Mouse (Mus musculus) MEL (cell line): ENCODE data around the gene Med13l.

Experiments used
- CHD1 ChIP-seq: IDR thresholded peaks from 2 replicates; pipeline ENCODE4 v1.6.1; 2012; ENCODE audit warnings: low read depth, mild to moderate bottlenecking, inconsistent platforms, low read length, improper control_type of control experiment
- CTCF ChIP-seq, 3 experiments: IDR thresholded peaks in 2 of 3; conservative IDR thresholded peaks in 1 of 3; 2 replicates each; pipeline ENCODE4 v1.5.1; 2011 to 2012; ENCODE audit warnings: low read length in 3 of 3, low read depth in 2 of 3, mild to moderate bottlenecking in 2 of 3, improper control_type of control experiment in 1 of 3, inconsistent platforms in 1 of 3, mixed read lengths in 1 of 3, moderate library complexity in 1 of 3; ENCODE audit not compliant: control insufficient read depth in 1 of 3, insufficient read depth in 1 of 3, poor library complexity in 1 of 3, severe bottlenecking in 1 of 3
- EP300 ChIP-seq, 2 experiments: IDR thresholded peaks; 2 replicates each; pipeline ENCODE4 v1.6.1; 2011; ENCODE audit warnings: improper control_type of control experiment in 2 of 2, low read length in 2 of 2, low read depth in 1 of 2, mild to moderate bottlenecking in 1 of 2
- HCFC1 ChIP-seq: IDR thresholded peaks from 2 replicates; pipeline ENCODE4 v1.6.1; 2012; ENCODE audit warnings: low read depth, mild to moderate bottlenecking, inconsistent platforms, low read length, improper control_type of control experiment, moderate library complexity
- MAX ChIP-seq: IDR thresholded peaks from 2 replicates; pipeline ENCODE4 v1.6.1; 2011; ENCODE audit warnings: low read length, improper control_type of control experiment
- POLR2A ChIP-seq, 2 experiments: IDR thresholded peaks; 2 replicates each; pipeline ENCODE4 v1.6.1; 2011 to 2012; ENCODE audit warnings: low read length in 2 of 2, mild to moderate bottlenecking in 2 of 2, control low read depth in 1 of 2, improper control_type of control experiment in 1 of 2, low read depth in 1 of 2, moderate library complexity in 1 of 2; ENCODE audit not compliant: control insufficient read depth in 1 of 2, insufficient read depth in 1 of 2, poor library complexity in 1 of 2
- RAD21 ChIP-seq: IDR thresholded peaks from 2 replicates; pipeline ENCODE4 v1.6.1; 2011; ENCODE audit warnings: mild to moderate bottlenecking, low read depth, low read length, improper control_type of control experiment
- TCF12 ChIP-seq: IDR thresholded peaks from 2 replicates; pipeline ENCODE4 v1.6.1; 2014; ENCODE audit warnings: low read depth, mild to moderate bottlenecking, inconsistent platforms, low read length, improper control_type of control experiment, moderate library complexity
- UBTF ChIP-seq: IDR thresholded peaks from 2 replicates; pipeline ENCODE4 v1.6.1; 2012; ENCODE audit warnings: low read depth, mild to moderate bottlenecking, inconsistent platforms, low read length, improper control_type of control experiment, moderate library complexity, borderline replicate concordance; ENCODE audit not compliant: insufficient read depth
- ZNF384 ChIP-seq: IDR thresholded peaks from 2 replicates; pipeline ENCODE4 v1.6.1; 2012; ENCODE audit warnings: low read depth, mild to moderate bottlenecking, inconsistent platforms, low read length, improper control_type of control experiment

DNA sequence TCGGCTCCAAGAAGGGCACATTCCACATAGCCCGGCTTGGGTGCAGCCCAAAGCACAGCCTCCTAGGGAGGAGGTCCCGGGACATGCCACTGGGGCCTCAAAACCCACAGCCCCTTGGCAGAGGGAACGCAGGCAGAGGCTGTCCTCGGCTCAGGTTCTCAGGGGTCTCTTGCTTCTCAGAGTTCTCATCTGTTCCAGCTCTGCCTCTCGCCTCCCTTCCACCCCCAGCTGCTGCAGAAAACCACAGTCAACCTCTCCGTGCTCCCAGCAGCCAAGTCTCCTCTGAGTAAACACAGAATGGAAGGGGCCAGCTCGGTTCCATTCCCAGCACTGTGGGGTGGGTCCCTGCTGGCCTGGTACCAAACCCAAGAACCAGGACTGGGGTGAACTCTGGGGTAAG, 25.3 kb upstream of the Med13l start:
- TF ChIP-seq CTCF (IDR thresholded peaks at IDR 0.05 in 2 of 3, conservative IDR thresholded peaks at IDR 0.05 in 1 of 3; ENCODE audit: control insufficient read depth in 1 of 3, insufficient read depth in 1 of 3, low read depth in 2 of 3, low read length in 3 of 3, poor library complexity in 1 of 3, severe bottlenecking in 1 of 3) (no peak), EP300 (IDR thresholded peaks at IDR 0.05; ENCODE audit: low read depth in 1 of 2, low read length in 2 of 2) (no peak), POLR2A (IDR thresholded peaks at IDR 0.05; ENCODE audit: control insufficient read depth in 1 of 2, insufficient read depth in 1 of 2, low read depth in 1 of 2, low read length in 2 of 2, poor library complexity in 1 of 2) (no peak), ZNF384 (no peak), HCFC1 (no peak), RAD21 (no peak), CHD1 (no peak), MAX (no peak), UBTF (no peak), TCF12 (no peak)
